Mouse (Mus musculus) neural tube, embryonic 10.5 days (tissue): ENCODE measurements around the gene Scarf2.
A peak's percentile ranks its signal among the peaks of the same experiment; 100 is the strongest.

Experiments used
- DNase-seq: peaks from one replicate; pipeline ENCODE4 v3.0.0-alpha.2; 2017; ENCODE audit warnings: low spot score; ENCODE audit errors: extremely low spot score

Gene Scarf2

GRCm38 (mm10) chr16:17828867-17829266 lies 31.8 kb downstream of the Scarf2 start:
- no peak for DNase-seq

- DNase-seq, result no peak
Observed at GRCm38 (mm10) chr16:17830385-17831178, 33.5 kb downstream of the Scarf2 start.

GRCm38 (mm10) chr16:17831781-17832180 lies 34.7 kb downstream of the Scarf2 start:
- no peak for DNase-seq

- DNase-seq, result no peak
Observed at GRCm38 (mm10) chr16:17832821-17833220, 35.7 kb downstream of the Scarf2 start, which contains the start of gene B830017H08Rik. Gene B830017H08Rik (plus strand): TSS chr16:17833121.

- DNase-seq, result peak; percentile 72
Observed at GRCm38 (mm10) chr16:17833321-17833680, 36.2 kb downstream of the Scarf2 start.

GRCm38 (mm10) chr16:17833681-17834399 lies 36.8 kb downstream of the Scarf2 start:
- DNase-seq, result peak; percentile 75

- no peak for DNase-seq
Observed at GRCm38 (mm10) chr16:17834543-17834942, 37.5 kb downstream of the Scarf2 start.

- no peak for DNase-seq
Observed at GRCm38 (mm10) chr16:17835481-17835880, 38.4 kb downstream of the Scarf2 start.

GRCm38 (mm10) chr16:17838051-17838450 lies 41.0 kb downstream of the Scarf2 start, which contains the start of gene Car15:
Gene Car15 (minus strand): TSS chr16:17838364.
- no peak for DNase-seq

GRCm38 (mm10) chr16:17839976-17840375 lies 42.9 kb downstream of the Scarf2 start:
- no peak for DNase-seq

- no peak for DNase-seq
Observed at GRCm38 (mm10) chr16:17842437-17842836, 45.4 kb downstream of the Scarf2 start.

GRCm38 (mm10) chr16:17843701-17844365 lies 46.8 kb downstream of the Scarf2 start:
- no peak for DNase-seq

- no peak for DNase-seq
Observed at GRCm38 (mm10) chr16:17848431-17848830, 51.3 kb downstream of the Scarf2 start.

- no peak for DNase-seq
Observed at GRCm38 (mm10) chr16:17848928-17849327, 51.8 kb downstream of the Scarf2 start.

GRCm38 (mm10) chr16:17849486-17849885 lies 52.4 kb downstream of the Scarf2 start:
- DNase-seq, result no peak

GRCm38 (mm10) chr16:17851331-17851730 lies 54.2 kb downstream of the Scarf2 start:
- no peak for DNase-seq

- DNase-seq, result no peak
Observed at GRCm38 (mm10) chr16:17851860-17852259, 54.8 kb downstream of the Scarf2 start.

- no peak for DNase-seq
Observed at GRCm38 (mm10) chr16:17853263-17853662, 56.2 kb downstream of the Scarf2 start.

- DNase-seq, result no peak
Observed at GRCm38 (mm10) chr16:17857157-17857556, 60.1 kb downstream of the Scarf2 start.
